Mouse (Mus musculus) forebrain, embryonic 14.5 days (tissue): ENCODE data around the gene Rinl. TPM values are rescaled to one million over a fixed set of nuclear protein-coding genes. Genes with fewer than 3 reads are reported as not detected.
A peak's percentile ranks its signal among the peaks of the same experiment; 100 is the strongest.

Experiments
- ATAC-seq: fragments of 200-750 bp; cut with Nextera tagmentation; 2 replicates; pipeline ENCODE4 v1.8.0; 2017; ENCODE audit warnings: mild to moderate bottlenecking, moderate library complexity
- DNase-seq: peaks from one replicate; pipeline ENCODE4 v3.0.0-alpha.2; 2015; ENCODE audit warnings: low spot score
- H3K27ac ChIP-seq: fragments of 300-500 bp; sonication (generic); 2 replicates; pipeline ENCODE4 v1.5.1; 2014; ENCODE audit warnings: low read depth, mild to moderate bottlenecking, control low read depth, low read length, moderate library complexity
- H3K27me3 ChIP-seq: fragments of 300-500 bp; sonication (generic); replicated peaks from 2 replicates; pipeline ENCODE4 v1.6.1; 2014; ENCODE audit warnings: low read length, control low read depth, mixed read lengths; ENCODE audit not compliant: control insufficient read depth, insufficient read depth
- H3K36me3 ChIP-seq: fragments of 300-500 bp; sonication (generic); 2 replicates; pipeline ENCODE4 v1.6.1; 2014; ENCODE audit warnings: low read length, control low read depth; ENCODE audit not compliant: control insufficient read depth, insufficient read depth
- H3K4me1 ChIP-seq: fragments of 300-500 bp; sonication (generic); 2 replicates; pipeline ENCODE4 v1.6.1; 2014; ENCODE audit warnings: antibody characterized with exemption, low read length, control low read depth; ENCODE audit not compliant: control insufficient read depth, insufficient read depth
- H3K4me2 ChIP-seq: fragments of 300-500 bp; sonication (generic); 2 replicates; pipeline ENCODE4 v1.6.1; 2014; ENCODE audit warnings: mild to moderate bottlenecking, control low read depth, low read length
- H3K4me3 ChIP-seq: fragments of 300-500 bp; sonication (generic); 2 replicates; pipeline ENCODE4 v1.5.1; 2014; ENCODE audit warnings: low read depth, low read length, control low read depth
- H3K9ac ChIP-seq: fragments of 300-500 bp; sonication (generic); 2 replicates; pipeline ENCODE4 v1.6.1; 2014; ENCODE audit warnings: mild to moderate bottlenecking, low read length, control low read depth, moderate library complexity
- H3K9me3 ChIP-seq: fragments of 300-500 bp; sonication (generic); replicated peaks from 2 replicates; pipeline ENCODE4 v1.6.1; 2016; ENCODE audit warnings: low read length, control low read depth, mixed read lengths; ENCODE audit not compliant: control insufficient read depth
- WGBS: fragments of 180-500 bp; shearing (Covaris S2); extraction: QIAGEN DNeasy Blood & Tissue Kit; methylation state at CpG from one replicate; pipeline ENCODE4 v1.1.7; 2014; 5-methylcytosine and 5-hydroxymethylcytosine counted together
- polyA plus RNA-seq: library from polyadenylated mRNA; unstranded; fragments of >200 nt; fragmentation: Nextera tagmentation; extraction: Ambion mirVana; gene quantifications from 2 replicates; pipeline ENCODE4 v1.2.1, GENCODE M21; 2014

Gene Rinl
- polyA plus RNA-seq, 1 experiment from 2014 or later: 1.3 TPM

DNA sequence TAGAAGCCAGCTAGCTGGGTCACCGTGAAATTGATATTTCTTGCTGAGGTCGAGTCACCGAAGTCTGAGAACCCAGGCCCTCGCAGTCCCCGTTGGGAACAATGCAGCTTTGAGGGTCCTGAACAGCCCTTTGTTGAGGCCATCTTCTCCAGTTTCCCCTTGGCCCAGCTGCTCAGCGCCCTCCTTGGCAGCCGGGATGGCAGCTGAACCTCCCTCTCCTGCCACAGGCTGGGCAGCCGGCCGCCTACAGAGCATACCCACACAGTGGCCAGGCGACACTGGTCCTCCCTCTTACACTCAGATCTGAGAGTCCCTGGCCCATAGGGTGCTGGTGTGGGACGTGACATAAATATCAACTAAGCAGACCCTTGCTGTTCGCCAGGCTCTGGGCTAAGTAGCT lies 14.6 kb upstream of the Rinl start:
- Histone ChIP-seq H3K4me2 (no peak overlapping the region), H3K9me3 (no peaks in the 10 kb centered on the region), H3K4me3 (no peak overlapping the region), H3K36me3 (peaks cover 21% of the 10 kb centered on the region), H3K27ac (no peak overlapping the region), H3K9ac (no peak overlapping the region), H3K27me3 (no peaks in the 10 kb centered on the region), H3K4me1 (no peaks in the 10 kb centered on the region)
- 81% methylated on average over 12 of the region's 12 CpGs for WGBS
- DNase-seq (no peak), ATAC-seq (no peak)

GRCm38 (mm10) chr7:28775129-28775528 lies 13.6 kb upstream of the Rinl start:
- Histone ChIP-seq H3K4me2 (no peak overlapping the region), H3K36me3 (peaks cover 21% of the 10 kb centered on the region), H3K9me3 (no peaks in the 10 kb centered on the region), H3K27me3 (no peaks in the 10 kb centered on the region), H3K27ac (no peak overlapping the region), H3K4me1 (no peaks in the 10 kb centered on the region; the same call in 1 of the 2 replicates), H3K4me3 (no peak overlapping the region), H3K9ac (no peak overlapping the region)
- ATAC-seq (no peak), DNase-seq (no peak)
- WGBS: 84% methylated on average over 7 of the region's 7 CpGs

GRCm38 (mm10) chr7:28778825-28779224 lies 9.9 kb upstream of the Rinl start:
- Histone ChIP-seq H3K9ac (no peak overlapping the region), H3K27me3 (no peaks in the 10 kb centered on the region), H3K36me3 (peaks cover 33% of the 10 kb centered on the region), H3K27ac (no peak overlapping the region), H3K4me1 (no peaks in the 10 kb centered on the region; the same call in 1 of the 2 replicates), H3K4me3 (no peak overlapping the region), H3K9me3 (no peaks in the 10 kb centered on the region), H3K4me2 (no peak overlapping the region)
- 88% methylated on average over 9 of the region's 9 CpGs for WGBS
- DNase-seq (no peak), ATAC-seq (no peak)

GRCm38 (mm10) chr7:28780067-28780658 lies 8.6 kb upstream of the Rinl start:
- Histone ChIP-seq H3K4me3 (no peak overlapping the region), H3K9ac (peak overlapping the region; percentile 13; the same call in 1 of the 2 replicates), H3K4me2 (no peak overlapping the region), H3K9me3 (no peaks in the 10 kb centered on the region), H3K36me3 (peaks cover 28% of the 10 kb centered on the region), H3K4me1 (no peaks in the 10 kb centered on the region; the same call in 1 of the 2 replicates), H3K27ac (no peak overlapping the region), H3K27me3 (no peaks in the 10 kb centered on the region)
- whole genome bisulfite sequencing: 44% methylated on average over 6 of the region's 6 CpGs
- peak; percentile 82 for ATAC-seq
- DNase-seq: peak; percentile 92

GRCm38 (mm10) chr7:28780857-28781256 lies 7.9 kb upstream of the Rinl start:
- no peak overlapping the region for H3K27ac ChIP-seq
- peaks cover 34% of the 10 kb centered on the region for H3K36me3 ChIP-seq
- no peaks in the 10 kb centered on the region for H3K9me3 ChIP-seq
- no peak overlapping the region for H3K4me3 ChIP-seq
- no peak for ATAC-seq
- no peak overlapping the region for H3K9ac ChIP-seq
- no peaks in the 10 kb centered on the region; the same call in 1 of the 2 replicates for H3K4me1 ChIP-seq
- no peaks in the 10 kb centered on the region for H3K27me3 ChIP-seq
- 83% methylated on average over 7 of the region's 7 CpGs for WGBS
- H3K4me2 ChIP-seq: no peak overlapping the region
- DNase-seq: no peak

- H3K4me1 ChIP-seq: no peaks in the 10 kb centered on the region; the same call in 1 of the 2 replicates
- no peak overlapping the region for H3K9ac ChIP-seq
- no peak for DNase-seq
- no peak overlapping the region for H3K4me3 ChIP-seq
- H3K27me3 ChIP-seq: no peaks in the 10 kb centered on the region
- H3K36me3 ChIP-seq: peaks cover 38% of the 10 kb centered on the region
- no peak for ATAC-seq
- 93% methylated on average over 8 of the region's 8 CpGs for WGBS
- no peak overlapping the region for H3K27ac ChIP-seq
- no peaks in the 10 kb centered on the region for H3K9me3 ChIP-seq
- no peak overlapping the region for H3K4me2 ChIP-seq
Measured at GRCm38 (mm10) chr7:28781261-28781663, 7.5 kb upstream of the Rinl start.

GRCm38 (mm10) chr7:28785161-28785560 lies 3.6 kb upstream of the Rinl start:
- Histone ChIP-seq H3K36me3 (peaks cover 36% of the 10 kb centered on the region), H3K27ac (no peak overlapping the region), H3K27me3 (no peaks in the 10 kb centered on the region), H3K4me1 (no peaks in the 10 kb centered on the region; the same call in 1 of the 2 replicates), H3K4me3 (no peak overlapping the region), H3K9ac (no peak overlapping the region), H3K4me2 (no peak overlapping the region), H3K9me3 (no peaks in the 10 kb centered on the region)
- no peak for DNase-seq
- 72% methylated on average over 5 of the region's 5 CpGs for WGBS
- ATAC-seq: no peak

- Histone ChIP-seq H3K9me3 (no peaks in the 10 kb centered on the region), H3K27me3 (no peaks in the 10 kb centered on the region), H3K36me3 (peaks cover 30% of the 10 kb centered on the region), H3K4me2 (no peak overlapping the region), H3K9ac (no peak overlapping the region), H3K27ac (no peak overlapping the region), H3K4me3 (no peak overlapping the region), H3K4me1 (no peaks in the 10 kb centered on the region)
- DNase-seq (no peak), ATAC-seq (no peak)
- 92% methylated on average over 9 of the region's 9 CpGs for WGBS
Measured at GRCm38 (mm10) chr7:28787884-28788283, 885 bp upstream of the Rinl start.

DNA sequence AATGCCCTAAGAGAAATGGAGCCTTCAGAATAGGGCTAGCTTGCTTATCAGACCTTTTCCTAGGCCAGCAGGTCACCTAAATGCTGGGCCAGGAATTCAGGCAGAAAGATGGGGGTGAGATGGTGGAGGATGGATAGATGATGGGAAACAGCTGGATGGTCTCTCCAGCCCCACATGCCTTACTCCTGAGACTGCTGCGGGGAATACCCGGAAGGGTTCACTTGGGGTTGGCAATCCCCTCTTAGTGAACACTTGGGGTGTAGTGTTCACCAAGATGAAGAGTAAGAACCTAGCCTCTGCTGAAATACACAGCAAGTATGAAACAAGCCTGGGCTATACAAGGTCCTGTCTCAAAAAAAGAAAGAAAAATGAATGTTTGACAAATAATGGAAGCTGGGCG lies 466 bp downstream of the Rinl start:
- no peaks in the 10 kb centered on the region for H3K4me1 ChIP-seq
- H3K27me3 ChIP-seq: no peaks in the 10 kb centered on the region
- H3K27ac ChIP-seq: no peak overlapping the region
- H3K9me3 ChIP-seq: no peaks in the 10 kb centered on the region
- no peak overlapping the region for H3K9ac ChIP-seq
- peaks cover 25% of the 10 kb centered on the region for H3K36me3 ChIP-seq
- DNase-seq (no peak), ATAC-seq (no peak)
- WGBS: 94% methylated on average over 3 of the region's 3 CpGs
- H3K4me3 ChIP-seq: no peak overlapping the region
- H3K4me2 ChIP-seq: no peak overlapping the region
